Mouse (Mus musculus) cerebral cortex, adult 2 months (tissue): ENCODE results near the gene Robo2.

Experiments used
- WGBS: fragments of 180-500 bp; shearing (Covaris S2); methylation state at CpG from one replicate; pipeline ENCODE4 v1.1.7; 2018; 5-methylcytosine and 5-hydroxymethylcytosine counted together

The Robo2 gene

DNA sequence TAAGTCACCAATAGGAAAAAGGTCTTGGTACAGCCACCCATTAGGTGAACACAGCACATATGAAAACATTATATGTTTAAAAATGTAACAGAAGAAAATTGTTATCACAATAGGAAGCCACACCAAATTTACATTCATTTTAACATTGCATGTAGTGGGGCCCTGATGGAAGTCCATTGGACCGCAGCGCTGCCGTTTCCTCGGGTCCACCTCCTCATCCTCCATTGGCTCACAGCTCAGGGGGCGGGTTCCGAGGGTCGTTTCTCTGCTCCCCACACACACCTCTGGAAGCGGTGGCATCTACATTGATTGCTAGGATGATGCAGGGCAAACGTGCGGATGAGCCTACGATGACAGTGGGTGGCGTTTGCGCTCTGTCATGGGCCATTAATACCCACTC lies 195.8 kb downstream of the Robo2 start:
- WGBS = 91% methylated on average over 13 of the region's 13 CpGs

DNA sequence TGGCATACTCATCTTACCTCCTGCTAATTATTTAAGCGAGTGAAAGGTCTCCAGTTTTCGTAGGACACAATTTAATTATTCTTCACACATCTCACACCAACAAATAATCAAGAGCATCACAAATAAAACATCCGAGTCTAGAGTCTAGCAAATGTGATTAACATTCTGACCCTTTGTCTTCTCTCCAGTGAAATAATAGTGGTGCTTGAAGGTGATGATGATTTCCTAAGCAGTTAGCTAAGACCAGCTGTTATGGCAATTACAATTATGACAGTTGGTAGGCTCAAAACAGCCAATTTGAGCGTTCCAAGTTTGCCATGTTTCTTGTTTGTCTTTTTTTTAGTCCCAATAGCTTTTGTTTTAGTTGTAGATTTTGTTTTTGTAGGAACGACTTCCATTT lies 210.9 kb downstream of the Robo2 start:
- whole genome bisulfite sequencing = 51% methylated on average over 5 of the region's 5 CpGs

DNA sequence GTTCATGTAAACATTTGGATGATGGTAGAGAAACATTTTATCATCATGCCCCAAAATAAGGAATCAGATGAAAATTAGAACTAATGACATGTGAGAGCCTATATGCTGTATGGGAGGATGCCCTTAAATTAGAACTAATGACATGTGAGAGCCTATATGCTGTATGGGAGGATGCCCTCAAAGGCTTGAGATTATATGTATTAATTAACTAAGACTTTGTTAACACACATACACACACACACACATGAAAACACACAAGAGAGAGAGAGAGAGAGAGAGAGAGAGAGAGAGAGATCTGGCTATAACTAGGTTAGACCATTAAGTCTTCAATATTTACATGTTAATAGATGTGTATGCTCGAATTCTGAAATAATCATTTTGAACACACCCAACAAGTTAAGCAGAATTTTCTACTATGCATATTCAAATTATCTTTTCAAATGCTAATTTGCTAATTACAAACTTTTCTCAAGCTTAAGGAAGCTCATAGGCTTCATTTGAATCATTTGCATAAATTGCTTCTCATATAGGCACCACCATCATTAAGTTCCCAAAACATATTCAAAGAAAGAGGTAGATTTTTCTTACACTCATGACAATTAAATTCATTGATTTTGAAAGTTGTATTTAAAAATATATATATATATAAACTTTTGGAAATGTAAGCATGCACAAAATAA lies 211.5 kb downstream of the Robo2 start:
- 53% methylated on average over 1 of the region's 1 CpGs for WGBS

DNA sequence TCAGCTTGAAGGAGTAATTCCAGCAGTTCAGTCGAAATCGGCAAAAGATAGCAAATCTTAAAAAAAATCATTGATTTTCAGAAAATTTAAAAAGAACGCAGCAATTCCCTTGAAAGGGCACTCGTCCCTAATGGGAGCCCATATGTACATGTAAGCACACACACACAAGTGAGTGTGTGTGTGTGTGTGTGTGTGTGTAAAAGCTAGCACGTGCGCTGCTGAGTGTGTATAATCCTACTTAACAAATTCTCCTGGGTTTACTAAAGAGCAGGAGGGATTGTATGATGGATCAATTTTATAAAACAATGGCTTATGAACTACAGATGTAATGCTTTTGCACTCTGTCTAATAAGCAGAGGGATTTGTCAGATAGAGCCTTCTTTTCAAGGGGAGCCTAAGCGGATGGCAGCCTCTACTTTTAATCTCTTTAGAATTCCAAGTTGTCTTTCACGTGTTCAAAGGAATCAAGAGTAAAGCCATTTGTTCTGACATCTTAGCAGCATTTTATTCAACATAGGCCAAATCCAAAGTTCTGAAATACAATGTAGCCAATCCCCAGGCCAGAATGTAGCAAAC lies 218.6 kb downstream of the Robo2 start:
- WGBS = 83% methylated on average over 8 of the region's 8 CpGs

DNA sequence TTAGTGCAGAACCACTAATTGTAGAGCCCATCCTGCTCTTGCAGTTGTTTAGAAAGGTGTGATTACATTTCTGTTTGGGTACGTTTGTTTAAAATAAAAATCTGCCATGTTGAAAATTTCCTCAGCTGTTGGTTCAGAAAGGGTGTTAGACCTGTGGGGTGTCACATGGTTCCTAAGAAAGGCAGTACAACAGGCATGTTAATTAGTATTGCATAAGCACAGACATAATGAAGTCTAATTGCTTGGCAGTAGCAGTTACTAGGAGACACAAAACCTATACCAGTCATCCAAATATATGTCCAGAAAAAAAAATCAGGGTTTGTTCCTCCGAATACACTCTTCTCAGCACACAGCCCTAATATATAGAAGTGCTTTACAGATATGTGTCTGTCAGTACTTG lies 220.0 kb downstream of the Robo2 start:
- 51% methylated on average over 2 of the region's 2 CpGs for WGBS

DNA sequence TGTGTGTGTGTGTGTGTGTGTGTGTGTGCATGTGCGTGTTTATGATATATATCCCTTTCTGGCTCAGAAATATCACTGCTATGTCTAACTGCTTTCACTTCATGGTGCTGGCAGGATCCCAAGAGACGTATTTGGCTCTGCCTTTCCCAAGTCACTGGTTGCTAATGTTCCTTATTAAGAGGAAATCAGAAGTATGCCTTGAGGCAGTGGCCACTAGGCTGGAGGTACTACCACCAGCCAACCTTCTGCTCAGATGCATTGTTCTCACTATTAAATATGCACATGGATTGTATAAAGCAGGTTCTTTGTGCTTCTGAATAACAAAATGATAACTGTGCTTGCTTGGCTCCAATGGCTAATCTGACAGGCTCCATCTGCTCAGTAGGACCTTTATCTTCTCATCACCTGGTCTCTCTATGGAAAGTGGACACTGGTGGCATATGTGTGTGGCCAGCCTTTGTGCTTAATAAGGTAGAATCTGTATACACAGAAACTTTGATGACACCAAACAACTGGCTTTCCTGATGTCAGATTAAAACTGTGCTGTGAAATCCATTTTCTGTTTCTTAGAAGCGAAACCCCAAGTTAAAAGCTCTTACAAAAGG lies 229.0 kb downstream of the Robo2 start:
- WGBS = 51% methylated on average over 3 of the region's 3 CpGs

DNA sequence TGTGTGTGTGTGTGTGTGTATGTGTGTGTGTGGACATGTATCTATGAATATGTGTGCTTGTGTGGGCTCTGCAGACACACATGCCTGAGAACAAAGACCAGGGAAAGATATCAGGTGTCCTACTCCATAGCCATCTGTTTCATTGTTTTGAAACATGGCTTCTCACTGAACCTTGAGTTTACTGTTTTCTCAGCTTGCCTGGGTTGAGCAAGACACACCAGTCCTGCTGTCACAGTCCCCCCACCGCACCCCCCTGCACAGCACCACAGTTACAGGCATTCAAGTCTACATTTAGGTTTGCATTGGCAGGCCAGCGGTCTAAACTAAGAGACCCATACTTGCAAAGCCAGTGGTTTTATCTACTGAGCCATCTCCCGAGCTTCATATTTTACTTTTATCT lies 239.0 kb downstream of the Robo2 start:
- 81% methylated on average over 3 of the region's 3 CpGs for WGBS

DNA sequence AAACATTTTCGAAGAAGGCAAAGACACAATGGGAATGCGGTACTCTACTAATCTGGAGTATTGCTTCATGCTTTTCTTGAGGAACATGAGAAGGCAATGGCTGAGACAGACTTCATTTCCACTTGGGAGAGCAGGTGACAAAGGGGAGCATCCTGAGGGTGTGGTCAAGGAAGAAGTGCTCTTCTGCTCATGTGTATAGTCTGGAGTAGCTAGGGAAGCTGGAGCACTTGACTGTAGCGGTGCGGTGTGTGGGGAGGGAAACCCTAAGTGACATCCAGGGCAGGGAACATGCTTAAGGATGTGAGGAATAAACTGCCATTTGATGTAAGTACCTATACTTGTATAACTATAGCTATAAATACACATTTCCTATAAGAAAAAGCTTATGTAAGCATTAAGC lies 242.0 kb downstream of the Robo2 start:
- 99% methylated on average over 4 of the region's 4 CpGs for WGBS

DNA sequence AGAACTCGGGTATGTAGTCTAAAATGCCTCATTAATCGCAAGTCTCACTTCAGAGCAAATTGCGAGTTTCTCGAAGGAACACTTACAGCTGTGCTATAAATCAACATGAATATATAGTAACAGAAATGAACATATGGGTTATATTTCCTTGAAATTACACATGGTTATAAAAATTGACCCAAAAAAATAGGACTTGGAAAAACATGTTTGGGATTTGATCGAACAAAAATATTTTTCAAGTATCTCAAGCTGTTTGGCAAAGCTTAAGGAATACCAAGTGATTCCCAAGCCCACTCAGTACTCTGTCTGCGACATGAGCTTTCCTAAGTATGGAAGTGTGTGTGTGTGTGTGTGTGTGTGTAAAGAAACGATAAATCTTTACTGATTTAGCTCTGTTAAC lies 242.5 kb downstream of the Robo2 start:
- 60% methylated on average over 7 of the region's 7 CpGs for WGBS

DNA sequence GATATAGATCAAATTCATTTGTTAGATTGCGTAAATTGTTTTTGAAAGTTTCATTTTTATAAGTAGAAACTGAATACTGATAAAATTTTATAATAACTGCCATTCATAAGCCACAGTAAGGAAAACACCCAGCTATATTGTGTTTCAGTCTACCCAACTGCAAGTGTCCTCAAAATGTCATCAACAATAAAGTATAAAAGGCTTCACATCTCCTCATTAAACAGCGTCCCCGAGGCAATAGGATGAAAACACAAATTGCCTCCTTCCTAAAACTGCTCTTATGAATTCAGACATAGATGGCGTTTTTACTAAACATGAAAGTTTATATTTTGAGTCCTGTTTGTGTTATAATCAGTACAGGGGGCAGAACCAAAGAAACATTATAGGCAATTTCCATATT lies 249.6 kb downstream of the Robo2 start:
- WGBS = 82% methylated on average over 4 of the region's 4 CpGs

DNA sequence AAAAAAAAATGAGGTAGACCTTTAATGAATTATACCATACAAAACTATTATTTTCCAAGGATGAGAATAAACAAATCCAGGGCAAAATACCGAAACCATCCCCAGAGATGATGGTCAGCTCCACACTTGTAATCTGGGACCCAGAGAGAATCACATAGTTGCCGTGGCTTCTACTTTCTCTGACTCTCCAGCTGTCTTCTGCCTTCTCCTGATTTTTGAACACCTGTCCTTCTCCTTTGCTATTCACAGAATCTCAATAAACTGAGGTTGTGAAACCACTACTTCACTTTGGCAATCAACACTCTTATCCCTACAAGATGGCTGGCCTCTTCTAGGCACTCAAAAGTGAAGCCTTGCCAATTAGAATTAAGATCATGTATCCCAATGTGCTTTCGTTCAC lies 252.4 kb downstream of the Robo2 start:
- WGBS = 87% methylated on average over 3 of the region's 3 CpGs

DNA sequence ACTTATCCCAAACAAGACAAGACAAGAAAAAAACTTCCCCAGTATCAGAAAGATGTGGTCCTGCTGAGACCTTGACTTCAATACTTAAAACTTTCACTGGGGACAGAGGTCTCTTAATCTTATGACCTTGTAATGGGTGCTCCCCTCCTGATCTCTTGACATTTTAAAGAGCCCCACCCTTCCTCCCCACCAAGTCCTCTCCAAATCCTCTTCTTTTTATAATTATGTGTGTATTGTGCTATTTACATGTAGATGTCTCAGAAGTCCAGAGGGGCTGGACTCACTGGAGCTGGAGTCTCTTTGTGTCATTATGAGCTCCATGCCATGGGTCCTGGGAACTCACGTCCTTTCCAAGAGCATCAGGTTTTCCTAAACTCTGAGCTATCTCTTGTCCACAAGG lies 275.4 kb downstream of the Robo2 start:
- WGBS = 97% methylated on average over 1 of the region's 1 CpGs

DNA sequence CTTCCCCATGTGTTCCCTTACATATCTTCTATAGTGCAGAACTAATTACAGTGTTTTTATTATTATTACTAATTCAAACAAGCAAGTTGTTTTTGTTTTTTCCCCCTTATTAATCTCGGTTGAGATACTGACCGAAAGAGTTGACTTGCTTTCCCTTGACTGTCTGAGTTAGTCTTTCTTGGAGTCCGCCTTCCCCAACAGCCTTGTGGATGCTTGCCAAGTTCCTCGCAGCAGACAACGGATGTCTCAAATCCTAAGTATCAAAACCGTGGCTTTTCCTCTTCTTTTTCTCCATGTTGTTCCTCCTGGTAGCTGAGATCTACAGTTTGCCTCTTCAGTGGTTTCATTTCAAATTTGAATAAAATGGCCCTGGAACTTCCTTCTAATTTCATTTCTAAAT lies 278.8 kb downstream of the Robo2 start:
- 37% methylated on average over 6 of the region's 6 CpGs for WGBS

DNA sequence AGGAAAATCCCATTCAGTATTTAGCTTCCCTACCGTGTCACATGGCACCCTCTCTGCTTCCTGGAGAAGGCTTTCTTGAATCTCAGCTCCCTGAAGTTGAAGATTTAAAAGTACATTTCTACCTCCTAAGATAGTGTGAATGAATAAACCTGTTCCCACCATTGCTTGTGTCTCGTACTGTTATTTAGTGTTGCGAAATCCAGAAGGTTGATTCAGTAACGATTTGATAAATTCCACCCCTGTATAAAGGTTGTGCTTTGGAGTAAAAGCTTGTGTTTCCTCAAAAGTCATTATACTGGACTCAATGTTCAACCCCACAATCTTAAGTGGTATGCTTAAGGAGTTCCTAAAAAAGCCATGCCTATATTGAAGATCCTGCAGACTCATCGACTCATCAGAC lies 280.3 kb downstream of the Robo2 start:
- 83% methylated on average over 5 of the region's 5 CpGs for WGBS

DNA sequence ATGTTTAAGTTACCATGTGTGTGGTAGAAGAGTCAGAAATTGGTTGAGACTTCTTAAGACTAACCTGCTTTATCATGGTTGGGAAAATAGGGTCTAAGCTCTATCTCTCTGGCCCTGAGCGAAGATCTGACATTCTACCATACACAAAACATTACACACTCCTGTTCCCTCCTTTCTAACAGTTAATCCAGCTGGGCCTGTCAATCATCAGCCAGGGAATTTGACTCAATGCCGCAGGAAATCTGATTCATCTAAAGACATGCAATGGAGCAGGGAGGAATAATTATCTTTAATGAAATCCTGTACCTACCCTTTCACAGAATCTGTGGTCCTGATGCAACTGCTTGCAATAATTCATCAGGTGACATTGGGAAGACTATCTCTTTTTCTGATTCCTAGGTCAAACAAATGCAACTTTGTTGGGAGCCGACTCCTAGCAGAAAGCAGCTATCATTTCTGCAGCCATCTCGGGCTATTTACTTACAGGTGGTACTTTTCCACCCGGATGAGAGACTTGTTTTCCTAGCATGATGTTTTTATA lies 283.1 kb downstream of the Robo2 start:
- 80% methylated on average over 5 of the region's 5 CpGs for WGBS

DNA sequence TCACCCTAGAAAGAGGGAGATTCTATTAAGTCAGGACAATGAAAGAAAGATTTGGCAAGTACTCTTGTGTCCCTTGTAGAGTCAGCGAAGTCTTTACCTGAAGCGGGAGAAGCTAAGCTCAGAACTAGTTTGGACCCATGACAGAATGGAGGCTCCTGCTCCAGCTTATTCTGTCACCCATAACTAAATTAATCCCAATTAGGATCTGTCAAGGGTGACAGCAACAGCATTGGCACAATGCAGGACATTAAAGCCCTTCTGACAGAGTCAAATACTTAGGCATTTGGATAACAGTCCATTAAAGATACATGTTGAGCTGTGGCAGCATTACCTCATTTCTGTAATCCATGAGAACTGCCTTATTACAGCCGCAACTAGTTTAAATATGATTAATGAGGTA lies 298.5 kb downstream of the Robo2 start:
- WGBS = 92% methylated on average over 3 of the region's 3 CpGs

DNA sequence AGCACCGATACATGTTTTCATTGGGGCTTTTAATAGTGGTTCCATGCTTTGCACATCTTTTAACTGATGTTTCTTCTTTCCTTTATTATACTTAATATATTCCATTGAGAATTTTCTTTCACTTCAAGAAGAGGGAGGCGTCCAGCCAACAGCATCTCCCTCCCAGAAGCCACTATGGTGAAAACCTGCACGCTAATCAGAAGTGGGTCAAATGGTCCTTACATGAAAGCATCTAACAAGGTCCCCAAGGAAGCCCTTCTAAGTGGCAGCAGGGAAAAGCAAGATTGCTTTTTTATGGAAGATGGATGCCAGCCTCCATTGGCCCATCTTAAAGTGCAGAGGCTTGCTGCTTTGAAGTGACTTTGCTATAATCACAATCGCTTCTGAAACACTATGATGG lies 300.5 kb downstream of the Robo2 start:
- WGBS = 73% methylated on average over 4 of the region's 4 CpGs

DNA sequence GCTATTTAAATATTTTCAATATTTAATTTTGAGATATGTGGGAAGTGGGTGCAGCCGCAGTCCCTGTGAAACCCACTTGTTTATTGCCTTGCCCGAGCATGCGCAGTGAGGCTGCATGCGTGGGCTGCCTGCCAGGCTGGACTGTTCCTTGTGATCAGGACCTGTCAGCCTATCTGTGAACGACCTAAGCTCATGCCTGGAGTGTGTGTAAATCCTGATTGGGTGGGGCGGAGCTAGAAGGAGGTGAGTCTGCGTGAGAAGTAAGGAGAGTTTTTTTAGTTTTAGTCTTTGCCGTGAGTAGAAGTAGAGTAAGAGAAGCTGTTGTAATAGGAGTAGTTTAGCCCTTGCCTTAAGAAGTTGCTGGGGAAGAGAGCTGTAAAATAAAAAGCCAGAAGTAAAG lies 307.2 kb downstream of the Robo2 start:
- WGBS = 76% methylated on average over 8 of the region's 8 CpGs

DNA sequence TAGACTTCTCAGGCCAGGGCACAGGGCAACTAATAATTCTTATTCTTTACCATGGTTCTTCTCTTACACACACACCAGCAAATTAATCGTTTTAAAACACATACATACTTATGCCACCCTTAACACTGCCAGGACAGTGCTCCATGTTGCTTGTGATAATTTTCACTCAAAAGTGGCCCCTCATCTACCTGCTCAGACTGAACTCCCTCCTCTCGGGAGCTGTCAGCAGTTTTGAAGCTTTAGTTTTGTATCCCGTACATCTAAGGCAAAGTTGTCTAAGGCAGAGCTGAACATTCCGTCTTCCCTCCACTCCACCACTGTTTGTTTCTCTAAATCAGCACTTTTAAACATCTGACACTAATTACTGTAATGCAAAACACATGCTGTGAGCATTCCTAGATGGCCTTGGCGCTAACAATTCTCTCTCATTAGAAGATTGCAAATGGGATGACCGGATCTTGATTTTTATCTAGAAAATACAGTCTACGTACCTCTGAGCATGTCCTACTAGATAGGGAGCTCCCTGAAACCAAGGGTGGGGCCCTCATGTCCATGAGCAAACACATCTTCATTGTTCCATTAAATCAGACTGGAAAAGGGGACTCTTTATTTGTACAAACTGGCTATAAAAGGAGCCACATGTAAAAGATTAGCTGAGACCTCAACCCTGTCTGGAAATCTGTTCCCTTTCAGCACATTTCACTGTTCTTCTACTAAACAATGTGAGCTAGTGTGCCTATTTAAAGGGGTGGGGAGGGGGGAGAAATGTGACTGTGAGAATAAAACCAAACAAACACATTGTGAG lies 318.4 kb downstream of the Robo2 start:
- WGBS = 70% methylated on average over 7 of the region's 7 CpGs

DNA sequence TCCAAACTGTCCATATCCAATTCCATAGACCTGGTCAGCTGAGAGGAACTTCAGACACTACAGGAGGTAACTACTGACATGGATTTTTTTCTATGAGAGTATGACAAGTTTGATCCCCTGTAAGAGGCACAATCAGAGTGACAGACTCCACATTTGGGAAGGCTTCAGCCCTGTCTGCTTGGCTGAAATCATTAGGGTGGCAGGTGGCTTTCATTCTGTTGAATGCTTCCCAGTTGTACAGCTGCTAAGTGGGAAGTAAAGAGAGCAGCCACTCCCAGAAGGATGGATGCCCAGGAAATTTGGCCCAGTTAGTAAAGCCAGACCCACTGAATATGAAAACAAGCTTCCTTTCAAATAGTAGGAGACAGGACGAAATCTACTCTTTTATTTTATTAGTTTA lies 321.7 kb downstream of the Robo2 start:
- 29% methylated on average over 1 of the region's 1 CpGs for WGBS

DNA sequence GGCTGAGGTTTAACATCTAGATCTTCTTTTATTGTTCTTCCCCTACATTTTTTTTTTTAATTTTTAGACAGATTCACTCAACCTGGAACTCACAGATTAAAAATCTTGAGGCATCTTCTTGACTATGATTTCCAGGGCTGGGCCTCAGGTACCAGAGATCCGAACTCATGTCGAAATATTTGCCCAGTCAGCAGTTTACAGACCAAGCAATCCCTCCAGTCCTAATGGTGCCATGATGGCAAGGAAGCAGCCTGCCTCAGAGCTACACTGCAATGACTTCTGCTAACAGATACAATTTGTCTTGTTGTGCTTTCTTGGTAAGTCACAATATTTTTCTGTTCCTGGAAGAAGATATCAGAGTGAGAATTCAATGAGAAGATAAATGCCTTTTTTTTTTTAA lies 327.4 kb downstream of the Robo2 start:
- WGBS = 92% methylated on average over 2 of the region's 2 CpGs

DNA sequence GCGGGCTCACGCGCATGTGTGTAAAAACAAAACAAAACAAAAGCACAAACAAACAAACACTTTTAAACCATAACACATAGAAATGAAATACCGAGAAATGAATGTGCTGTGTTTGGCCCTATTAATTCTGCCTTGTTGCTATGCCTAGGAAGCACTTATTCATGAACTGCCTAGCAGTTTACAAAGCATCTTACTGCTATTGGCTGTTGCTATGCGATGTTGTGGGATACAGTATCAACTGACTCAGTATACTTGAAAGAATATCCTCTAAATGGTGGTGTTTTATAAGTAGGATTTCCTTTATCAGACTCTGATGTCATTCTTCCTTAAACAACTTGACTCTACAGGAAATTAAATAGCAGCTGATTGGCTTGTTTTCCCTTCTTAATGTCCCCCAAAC lies 339.0 kb downstream of the Robo2 start:
- WGBS = 87% methylated on average over 5 of the region's 5 CpGs

DNA sequence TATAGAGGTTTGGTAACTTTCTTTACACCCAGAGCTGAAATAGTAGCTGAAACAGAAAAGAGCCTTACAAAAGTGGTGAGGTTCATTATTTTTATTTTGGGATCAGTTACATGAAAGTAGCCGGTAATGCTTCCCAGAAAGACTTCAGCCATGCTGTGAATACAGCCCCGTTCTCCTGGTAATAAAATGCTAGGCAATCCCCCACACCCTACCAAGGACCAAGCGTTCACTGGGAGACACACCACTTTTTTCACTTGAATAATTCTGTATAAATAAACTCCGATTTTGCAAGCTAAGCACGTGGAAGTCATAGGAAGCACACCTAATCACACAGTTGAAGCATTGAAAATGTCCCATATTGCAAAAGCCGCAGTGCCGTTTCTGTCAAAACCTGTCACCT lies 341.0 kb downstream of the Robo2 start:
- WGBS = 30% methylated on average over 7 of the region's 7 CpGs
